Mouse (Mus musculus) liver, embryonic 13.5 days (tissue): ENCODE results near the gene Palld. TPM values are rescaled to one million over a fixed set of nuclear protein-coding genes. Genes with fewer than 3 reads are reported as not detected.

ENCODE experiments used
- ATAC-seq: fragments of 200-750 bp; cut with Nextera tagmentation; 2 replicates; pipeline ENCODE4 v1.8.0; 2017; ENCODE audit warnings: low read depth, mild to moderate bottlenecking, moderate number of reproducible peaks, moderate library complexity
- DNase-seq: peaks from one replicate; pipeline ENCODE4 v3.0.0; 2022
- H3K27ac ChIP-seq: fragments of 300-500 bp; sonication (generic); 2 replicates; pipeline ENCODE4 v1.5.1; 2015; ENCODE audit warnings: moderate library complexity, mild to moderate bottlenecking, inconsistent platforms
- H3K27me3 ChIP-seq: fragments of 300-500 bp; sonication (generic); 2 replicates; pipeline ENCODE4 v1.6.1; 2015; ENCODE audit warnings: mild to moderate bottlenecking, inconsistent platforms
- H3K36me3 ChIP-seq: fragments of 300-500 bp; sonication (generic); 2 replicates; pipeline ENCODE4 v1.6.1; 2015; ENCODE audit warnings: mild to moderate bottlenecking, inconsistent platforms
- H3K4me1 ChIP-seq: fragments of 300-500 bp; sonication (generic); replicated peaks from 2 replicates; pipeline ENCODE4 v1.6.1; 2015; ENCODE audit warnings: inconsistent platforms
- H3K4me2 ChIP-seq: fragments of 300-500 bp; sonication (generic); 2 replicates; pipeline ENCODE4 v1.6.1; 2015; ENCODE audit warnings: inconsistent platforms, mild to moderate bottlenecking, moderate library complexity
- H3K4me3 ChIP-seq: fragments of 300-500 bp; sonication (generic); replicated peaks from 2 replicates; pipeline ENCODE4 v1.5.1; 2015; ENCODE audit warnings: mild to moderate bottlenecking, inconsistent platforms
- H3K9ac ChIP-seq: fragments of 300-500 bp; sonication (generic); 2 replicates; pipeline ENCODE4 v1.6.1; 2015; ENCODE audit warnings: mild to moderate bottlenecking, inconsistent platforms
- H3K9me3 ChIP-seq: fragments of 300-500 bp; sonication (generic); replicated peaks from 2 replicates; pipeline ENCODE4 v1.6.1; 2016; ENCODE audit warnings: inconsistent platforms
- WGBS: fragments of 180-500 bp; shearing (Covaris S2); methylation state at CpG from one replicate; pipeline ENCODE4 v1.1.7; 2015; ENCODE audit not compliant: insufficient replicate concordance; 5-methylcytosine and 5-hydroxymethylcytosine counted together
- polyA plus RNA-seq: library from polyadenylated mRNA; unstranded; fragments of >200 nt; fragmentation: Nextera tagmentation; extraction: Ambion mirVana; gene quantifications from 2 replicates; pipeline ENCODE4 v1.2.1, GENCODE M21; 2015

Palld gene
- polyA plus RNA-seq, 1 experiment from 2014 or later, result 5.6 TPM

DNA sequence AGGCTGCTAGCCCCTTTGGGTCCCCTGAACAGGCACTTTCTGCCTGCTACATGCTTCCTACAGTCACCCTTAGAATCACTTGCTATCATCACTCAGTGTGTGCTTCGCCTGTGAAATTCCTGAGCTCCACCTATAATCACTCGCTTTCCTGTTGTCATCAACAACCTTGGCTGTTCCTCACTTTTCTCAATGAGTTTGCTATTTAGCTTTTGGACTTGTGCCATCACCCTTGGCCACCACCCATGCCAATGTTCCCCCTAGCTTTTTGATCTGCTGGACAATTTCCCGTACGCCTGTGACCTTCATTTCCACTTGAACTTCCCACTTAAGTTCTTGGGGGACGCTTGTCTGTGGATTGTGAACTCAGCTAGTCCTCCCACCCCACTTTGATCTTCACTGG is 225.3 kb downstream of the Palld start:
- no peak overlapping the region for H3K9ac ChIP-seq
- no peaks in the 10 kb centered on the region for H3K27me3 ChIP-seq
- WGBS, result 71% methylated on average over 5 of the region's 5 CpGs
- DNase-seq (no peak), ATAC-seq (no peak)
- H3K9me3 ChIP-seq, result no peaks in the 10 kb centered on the region
- H3K4me3 ChIP-seq, result no peak overlapping the region
- no peak overlapping the region for H3K27ac ChIP-seq
- H3K36me3 ChIP-seq, result no peaks in the 10 kb centered on the region
- H3K4me2 ChIP-seq, result no peak overlapping the region
- H3K4me1 ChIP-seq, result no peaks in the 10 kb centered on the region

DNA sequence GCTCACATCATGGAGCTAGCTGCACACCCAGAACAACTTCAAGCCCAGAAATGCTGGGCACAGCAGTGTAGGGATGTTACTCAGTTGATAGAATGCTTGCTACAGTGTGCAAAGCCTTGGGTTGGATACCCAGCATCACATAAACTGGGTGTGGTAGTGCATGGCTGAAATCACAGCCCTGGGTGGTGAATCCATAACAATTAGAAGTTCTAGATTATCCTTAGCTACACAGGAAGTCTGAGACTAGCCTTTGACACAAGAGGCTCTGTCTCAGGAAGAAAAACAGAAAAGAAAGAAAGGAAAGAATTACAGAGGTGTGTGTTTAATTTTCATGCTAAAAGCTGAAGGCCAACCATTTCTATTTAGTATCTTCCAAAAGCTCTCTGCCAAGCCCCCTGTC is 231.3 kb downstream of the Palld start:
- Histone ChIP-seq H3K4me1 (no peaks in the 10 kb centered on the region), H3K27ac (no peak overlapping the region), H3K9ac (no peak overlapping the region), H3K4me3 (no peak overlapping the region), H3K9me3 (no peaks in the 10 kb centered on the region), H3K36me3 (no peaks in the 10 kb centered on the region), H3K4me2 (no peak overlapping the region), H3K27me3 (no peaks in the 10 kb centered on the region)
- ATAC-seq (no peak), DNase-seq (no peak)

DNA sequence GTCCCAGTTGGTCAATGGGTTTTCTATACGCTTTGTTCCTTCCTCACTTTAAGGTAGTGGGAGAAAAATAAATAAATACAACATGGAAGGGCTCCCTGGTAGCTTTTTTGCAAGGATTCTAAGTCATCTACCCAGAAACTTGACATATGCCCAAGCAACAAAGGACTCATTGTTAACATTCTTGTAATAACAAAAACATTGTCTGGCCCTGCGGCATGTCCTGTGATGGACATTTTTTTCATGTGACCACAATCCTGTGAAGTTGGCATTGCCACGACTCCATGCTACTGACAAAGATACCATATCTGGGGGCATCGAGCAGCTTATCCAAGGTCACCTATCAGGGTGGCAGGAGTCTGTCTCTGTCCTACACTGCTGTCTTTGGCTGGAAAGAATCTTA is 232.1 kb downstream of the Palld start:
- 60% methylated on average over 4 of the region's 4 CpGs for WGBS

GRCm38 (mm10) chr8:61666919-61667318 is 235.6 kb downstream of the Palld start:
- H3K4me2 ChIP-seq, result no peak overlapping the region
- no peaks in the 10 kb centered on the region for H3K36me3 ChIP-seq
- no peak overlapping the region for H3K27ac ChIP-seq
- H3K9ac ChIP-seq, result no peak overlapping the region
- H3K27me3 ChIP-seq, result no peaks in the 10 kb centered on the region
- no peaks in the 10 kb centered on the region for H3K9me3 ChIP-seq
- H3K4me3 ChIP-seq, result no peak overlapping the region
- no peaks in the 10 kb centered on the region for H3K4me1 ChIP-seq
- WGBS, result 49% methylated on average over 6 of the region's 6 CpGs
- DNase-seq (no peak), ATAC-seq (no peak)

More for the DNA sequence above, 232.1 kb downstream of the Palld start:
- no peak overlapping the region for H3K4me2 ChIP-seq
- DNase-seq (no peak), ATAC-seq (no peak)
- no peaks in the 10 kb centered on the region for H3K36me3 ChIP-seq
- no peak overlapping the region for H3K4me3 ChIP-seq
- no peaks in the 10 kb centered on the region for H3K9me3 ChIP-seq
- H3K27me3 ChIP-seq, result no peaks in the 10 kb centered on the region
- no peaks in the 10 kb centered on the region for H3K4me1 ChIP-seq
- H3K27ac ChIP-seq, result no peak overlapping the region
- no peak overlapping the region for H3K9ac ChIP-seq

GRCm38 (mm10) chr8:61665021-61665420 is 237.5 kb downstream of the Palld start:
- WGBS, result 50% methylated on average over 8 of the region's 8 CpGs
- H3K4me3 ChIP-seq, result no peak overlapping the region
- no peak for DNase-seq
- H3K27me3 ChIP-seq, result no peaks in the 10 kb centered on the region
- H3K9ac ChIP-seq, result no peak overlapping the region
- no peak overlapping the region for H3K4me2 ChIP-seq
- no peaks in the 10 kb centered on the region for H3K36me3 ChIP-seq
- H3K9me3 ChIP-seq, result no peaks in the 10 kb centered on the region
- H3K27ac ChIP-seq, result no peak overlapping the region
- ATAC-seq, result no peak
- no peaks in the 10 kb centered on the region for H3K4me1 ChIP-seq

DNA sequence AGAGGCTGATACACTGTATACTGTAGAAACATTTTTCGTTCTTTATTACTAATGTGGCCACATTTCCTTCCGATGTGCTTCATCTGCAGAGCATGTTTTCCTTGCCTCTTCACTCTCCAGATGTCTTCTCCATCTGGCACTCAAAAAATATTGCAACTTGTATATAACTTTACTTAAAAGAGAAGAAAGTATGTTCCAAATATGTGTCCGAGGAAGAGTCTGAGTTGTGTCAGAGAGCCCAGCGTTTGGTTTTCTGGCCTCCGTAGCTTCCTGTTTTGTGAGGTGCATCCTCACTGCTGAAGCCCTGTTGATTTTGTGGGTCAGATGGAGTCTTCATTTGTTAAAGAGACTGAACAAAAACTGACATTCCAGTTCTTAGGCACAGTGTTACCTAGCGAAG is 238.3 kb downstream of the Palld start:
- WGBS, result 53% methylated on average over 6 of the region's 6 CpGs
- ATAC-seq, result no peak
- no peak overlapping the region for H3K9ac ChIP-seq

GRCm38 (mm10) chr8:61662829-61663228 is 239.7 kb downstream of the Palld start:
- Histone ChIP-seq H3K27me3 (no peaks in the 10 kb centered on the region), H3K27ac (no peak overlapping the region), H3K36me3 (no peaks in the 10 kb centered on the region), H3K9ac (no peak overlapping the region), H3K9me3 (no peaks in the 10 kb centered on the region), H3K4me3 (no peak overlapping the region), H3K4me1 (no peaks in the 10 kb centered on the region), H3K4me2 (no peak overlapping the region)
- 55% methylated on average over 4 of the region's 4 CpGs for WGBS
- ATAC-seq, result no peak
- DNase-seq, result no peak

More for the DNA sequence above, 238.3 kb downstream of the Palld start:
- no peaks in the 10 kb centered on the region for H3K9me3 ChIP-seq
- no peaks in the 10 kb centered on the region for H3K4me1 ChIP-seq
- H3K4me3 ChIP-seq, result no peak overlapping the region
- no peaks in the 10 kb centered on the region for H3K27me3 ChIP-seq
- H3K4me2 ChIP-seq, result no peak overlapping the region
- H3K27ac ChIP-seq, result no peak overlapping the region
- DNase-seq, result no peak
- H3K36me3 ChIP-seq, result no peaks in the 10 kb centered on the region

- Histone ChIP-seq H3K36me3 (no peaks in the 10 kb centered on the region), H3K9me3 (no peaks in the 10 kb centered on the region), H3K4me1 (no peaks in the 10 kb centered on the region), H3K9ac (no peak overlapping the region), H3K4me3 (no peak overlapping the region), H3K27ac (no peak overlapping the region), H3K4me2 (no peak overlapping the region), H3K27me3 (no peaks in the 10 kb centered on the region)
- 61% methylated on average over 5 of the region's 5 CpGs for WGBS
- no peak for ATAC-seq
- DNase-seq, result no peak
These were observed 240.9 kb downstream of the Palld start for GRCm38 (mm10) chr8:61661611-61662010.

- WGBS, result 68% methylated on average over 5 of the region's 5 CpGs
- ATAC-seq, result no peak
These were observed 241.5 kb downstream of the Palld start for GRCm38 (mm10) chr8:61660961-61661360.

GRCm38 (mm10) chr8:61651955-61652354 is 250.5 kb downstream of the Palld start:
- Histone ChIP-seq H3K4me3 (no peak overlapping the region), H3K27ac (no peak overlapping the region), H3K4me1 (no peaks in the 10 kb centered on the region), H3K9me3 (no peaks in the 10 kb centered on the region), H3K36me3 (no peaks in the 10 kb centered on the region), H3K9ac (no peak overlapping the region), H3K4me2 (no peak overlapping the region), H3K27me3 (no peaks in the 10 kb centered on the region)
- 65% methylated on average over 6 of the region's 6 CpGs for WGBS
- ATAC-seq (no peak), DNase-seq (no peak)

More at GRCm38 (mm10) chr8:61660961-61661360, 241.5 kb downstream of the Palld start:
- Histone ChIP-seq H3K4me3 (no peak overlapping the region), H3K27ac (no peak overlapping the region), H3K9ac (no peak overlapping the region), H3K36me3 (no peaks in the 10 kb centered on the region), H3K4me2 (no peak overlapping the region), H3K4me1 (no peaks in the 10 kb centered on the region), H3K9me3 (no peaks in the 10 kb centered on the region), H3K27me3 (no peaks in the 10 kb centered on the region)
- no peak for DNase-seq

GRCm38 (mm10) chr8:61646195-61646835 is 256.2 kb downstream of the Palld start:
- 72% methylated on average over 8 of the region's 8 CpGs for WGBS
- H3K4me1 ChIP-seq, result no peaks in the 10 kb centered on the region

DNA sequence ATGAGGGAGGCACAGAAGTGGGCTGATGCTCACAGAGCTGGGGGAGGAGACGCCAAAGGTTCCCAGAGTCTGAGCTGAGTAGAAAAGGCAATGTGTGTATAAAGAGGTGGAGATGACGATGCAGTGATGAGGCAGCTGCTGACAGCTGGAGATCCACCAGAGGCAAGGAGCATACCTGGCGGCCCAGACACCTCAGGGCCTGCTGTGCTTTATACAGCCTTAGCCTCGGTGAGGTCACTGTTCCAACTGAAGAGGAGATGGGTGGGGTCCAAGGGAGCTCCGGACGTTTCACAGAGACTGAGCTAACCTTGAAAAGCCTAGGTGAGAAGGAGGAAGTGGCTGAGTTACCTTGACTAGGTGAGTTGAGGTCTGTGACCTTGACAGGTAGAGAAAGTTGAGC is 256.8 kb downstream of the Palld start:
- DNase-seq (no peak), ATAC-seq (no peak)
- Histone ChIP-seq H3K36me3 (no peaks in the 10 kb centered on the region), H3K4me1 (no peaks in the 10 kb centered on the region), H3K4me3 (no peak overlapping the region), H3K27me3 (no peaks in the 10 kb centered on the region), H3K4me2 (no peak overlapping the region), H3K9me3 (no peaks in the 10 kb centered on the region), H3K9ac (no peak overlapping the region), H3K27ac (no peak overlapping the region)
- 71% methylated on average over 6 of the region's 6 CpGs for WGBS

More at GRCm38 (mm10) chr8:61646195-61646835, 256.2 kb downstream of the Palld start:
- no peak for ATAC-seq
- Histone ChIP-seq H3K4me3 (no peak overlapping the region), H3K9ac (no peak overlapping the region), H3K27ac (no peak overlapping the region), H3K9me3 (no peaks in the 10 kb centered on the region), H3K4me2 (no peak overlapping the region), H3K36me3 (no peaks in the 10 kb centered on the region), H3K27me3 (no peaks in the 10 kb centered on the region)
- DNase-seq, result no peak
